In the genomic region with DNA sequence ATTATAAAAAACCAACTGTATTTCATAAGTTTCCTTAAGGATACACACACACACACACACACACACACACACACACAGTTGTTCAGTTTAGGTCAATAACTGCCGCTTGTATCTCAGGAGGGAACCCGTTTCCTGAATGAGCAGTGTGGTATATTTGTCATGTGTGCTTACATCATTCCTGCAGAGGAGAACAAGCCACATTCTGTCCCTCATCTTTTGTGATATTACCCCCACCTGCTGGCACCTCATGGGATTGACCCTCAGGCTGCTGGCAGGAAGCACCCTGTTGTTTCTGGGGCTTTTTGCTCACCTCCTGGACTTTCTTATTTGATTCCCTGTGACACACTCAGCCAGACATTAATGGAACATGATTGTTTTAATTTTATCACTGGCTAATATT, we compare ENCODE assay signal across 7 mouse cellular contexts.
A peak's percentile ranks its signal among the peaks of the same experiment; 100 is the strongest.
DNase-seq lines count a peak whose midpoint lies in the region; ATAC-seq and TF ChIP-seq lines count a peak whose summit lies in the region.

No protein-coding gene starts in this region.

- H3K4me3 ChIP-seq in cortical plate, adult 2 months (ENCODE audit: insufficient read depth, low read length): no peak overlapping the region
- no peak overlapping the region for H3K4me3 ChIP-seq in kidney, adult 2 months (ENCODE audit: insufficient read depth, low read depth, low read length)
- H3K4me3 ChIP-seq in midbrain, embryonic 12.5 days: no peak overlapping the region

- no peak for TF ChIP-seq POLR2A in cortical plate, adult 2 months (IDR thresholded peaks at IDR 0.05; ENCODE audit: extremely low read depth, insufficient read depth, low read length)
- TF ChIP-seq POLR2A in kidney, adult 2 months (IDR thresholded peaks at IDR 0.05; ENCODE audit: low read depth, low read length): no peak

- intact Hi-C loops in gastrocnemius, postnatal 36 days (cut with DNase I): no loop called here
- intact Hi-C loops in left cerebral cortex, postnatal 4 days (cut with DNase I): loop anchor here (10.0 kb wide), 2 partner anchors 112 to 322 kb away; a partner anchor contains a TSS

- 5% methylated on average over 2 of the region's 2 CpGs for WGBS in kidney, adult 2 months
- WGBS in midbrain, embryonic 12.5 days: 30% methylated on average over 2 of the region's 2 CpGs

- H3K4me1 ChIP-seq in cortical plate, adult 2 months (ENCODE audit: control insufficient read depth, insufficient read depth, low read length): no peaks in the 10 kb centered on the region
- H3K4me1 ChIP-seq in kidney, adult 2 months (ENCODE audit: control insufficient read depth, insufficient read depth, low read length): no peaks in the 10 kb centered on the region
- peaks cover 4% of the 10 kb centered on the region; the same call in 1 of the 2 replicates for H3K4me1 ChIP-seq in midbrain, embryonic 12.5 days

- peak; percentile 85 for ATAC-seq in midbrain, embryonic 12.5 days (ENCODE audit: low FRiP score, low read depth)

- no peaks in the 10 kb centered on the region for H3K9me3 ChIP-seq in midbrain, embryonic 12.5 days

- no peak overlapping the region for H3K4me2 ChIP-seq in midbrain, embryonic 12.5 days (replicated peaks)

- peak; percentile 67 for TF ChIP-seq CTCF in cortical plate, adult 2 months (IDR thresholded peaks at IDR 0.05; ENCODE audit: extremely low read depth, insufficient read depth, low read length)
- peak; percentile 64 for TF ChIP-seq CTCF in kidney, adult 2 months (conservative IDR thresholded peaks at IDR 0.05; ENCODE audit: insufficient read depth, insufficient read length, low read depth, low read length)

- no peaks in the 10 kb centered on the region for H3K36me3 ChIP-seq in kidney, adult 2 months (ENCODE audit: control insufficient read depth, insufficient read depth, low read length)
- H3K36me3 ChIP-seq in midbrain, embryonic 12.5 days: no peaks in the 10 kb centered on the region

- peak; percentile 60 to 91 for DNase-seq in adrenal gland, adult (ENCODE audit: inconsistent age in 2 of 2, low spot score in 1 of 2)
- DNase-seq in gastrocnemius, postnatal 36 days: peak; percentile 14 to 25
- DNase-seq in kidney, adult 2 months: peak; percentile 55
- DNase-seq in left cerebral cortex, postnatal 4 days: peak; percentile 69
- peak; percentile 7 for DNase-seq in skeletal muscle tissue, adult 2 months (ENCODE audit: low read depth, low spot score)

- H3K27me3 ChIP-seq in kidney, adult 2 months (replicated peaks; ENCODE audit: control insufficient read depth, insufficient read depth, low read length): no peaks in the 10 kb centered on the region
- H3K27me3 ChIP-seq in midbrain, embryonic 12.5 days: no peaks in the 10 kb centered on the region

- no peak overlapping the region for H3K9ac ChIP-seq in midbrain, embryonic 12.5 days (replicated peaks)

- no peak overlapping the region for H3K27ac ChIP-seq in cortical plate, adult 2 months (ENCODE audit: insufficient read depth, low read length)
- H3K27ac ChIP-seq in kidney, adult 2 months (ENCODE audit: insufficient read depth, low read depth, low read length): no peak overlapping the region
- no peak overlapping the region for H3K27ac ChIP-seq in midbrain, embryonic 12.5 days (replicated peaks)

Comparison
In these comparisons a context has a peak if more than half of its experiments do, and no peak if none do; other contexts are left out.
1. DNase-seq: peak in every context shown above with its lines; median percentile 76 in adrenal gland, adult; 69 in left cerebral cortex, postnatal 4 days; 55 in kidney, adult 2 months; 20 in gastrocnemius, postnatal 36 days; 7 in skeletal muscle tissue, adult 2 months.